Mouse (Mus musculus): ENCODE measurements around the gene Pet117. TPM values are rescaled to one million over a fixed set of nuclear protein-coding genes. Genes with fewer than 3 reads are reported as not detected.

The Pet117 gene
- total and polyA plus RNA-seq, 2 experiments from 2014 or later = 3.1 TPM; not detected in 1

- Histone ChIP-seq H3K4me3 (ENCODE audit: low read length) (no peak overlapping the region), H3K4me1 (ENCODE audit: insufficient read depth, low read length) (peaks cover under 1% of the 10 kb centered on the region; the same call in 1 of the 2 replicates), H3K4me2 (ENCODE audit: low read depth, low read length) (no peak overlapping the region), H3K36me3 (ENCODE audit: insufficient read depth, low read length) (peaks cover 26% of the 10 kb centered on the region; the same call in 1 of the 2 replicates), H3K27ac (no peak overlapping the region), H3K27me3 (ENCODE audit: insufficient read depth, low read length) (no peaks in the 10 kb centered on the region), H3K9ac (replicated peaks; ENCODE audit: low read length) (no peak overlapping the region), H3K9me3 (ENCODE audit: low read length) (no peaks in the 10 kb centered on the region)
- TF ChIP-seq CTCF (IDR thresholded peaks at IDR 0.05; ENCODE audit: low read depth) = no peak
- ATAC-seq = no peak
- WGBS = 94% methylated on average over 10 of the region's 10 CpGs
- DNase-seq (ENCODE audit: low spot score) = no peak
Observed at GRCm38 (mm10) chr2:144375063-144375703, 6.4 kb downstream of the Pet117 start.

- no peaks in the 10 kb centered on the region for H3K4me1 ChIP-seq (ENCODE audit: insufficient read depth, low read length)
- H3K36me3 ChIP-seq (ENCODE audit: insufficient read depth, low read length) = peaks cover 40% of the 10 kb centered on the region; the same call in 1 of the 2 replicates
- DNase-seq (ENCODE audit: low spot score) = no peak
- TF ChIP-seq CTCF (IDR thresholded peaks at IDR 0.05; ENCODE audit: low read depth) = no peak
- H3K27me3 ChIP-seq (ENCODE audit: insufficient read depth, low read length) = no peaks in the 10 kb centered on the region
- H3K9ac ChIP-seq (replicated peaks; ENCODE audit: low read length) = no peak overlapping the region
- no peak overlapping the region for H3K4me2 ChIP-seq (ENCODE audit: low read depth, low read length)
- 72% methylated on average over 3 of the region's 3 CpGs for WGBS
- no peaks in the 10 kb centered on the region for H3K9me3 ChIP-seq (ENCODE audit: low read length)
- no peak overlapping the region for H3K4me3 ChIP-seq (ENCODE audit: low read length)
- ATAC-seq = no peak
- H3K27ac ChIP-seq = no peak overlapping the region
Observed at GRCm38 (mm10) chr2:144381293-144381692, 12.5 kb downstream of the Pet117 start.

DNA sequence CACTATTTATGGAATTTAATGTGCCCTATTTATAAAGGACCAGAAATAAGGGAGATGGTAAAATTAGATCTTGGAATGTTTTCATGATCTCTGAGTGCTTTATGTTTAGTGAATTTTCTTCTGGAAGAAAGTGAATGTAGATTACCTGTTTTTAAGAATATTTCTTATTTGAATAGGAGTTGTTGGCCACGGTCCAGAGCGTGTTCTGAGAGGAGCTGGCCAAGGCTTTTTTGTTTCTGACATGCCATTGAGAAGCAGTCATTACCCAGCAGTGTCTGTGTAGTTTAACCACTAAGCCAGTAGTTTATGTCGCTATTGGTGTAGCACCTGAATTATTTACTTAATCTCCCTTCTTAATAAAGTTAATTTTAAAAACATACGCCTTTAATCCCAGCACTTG is 12.9 kb downstream of the Pet117 start:
- Histone ChIP-seq H3K4me2 (ENCODE audit: low read depth, low read length) (no peak overlapping the region), H3K9ac (replicated peaks; ENCODE audit: low read length) (no peak overlapping the region), H3K27ac (no peak overlapping the region), H3K4me3 (ENCODE audit: low read length) (no peak overlapping the region), H3K36me3 (ENCODE audit: insufficient read depth, low read length) (peaks cover 37% of the 10 kb centered on the region; the same call in 1 of the 2 replicates), H3K4me1 (ENCODE audit: insufficient read depth, low read length) (no peaks in the 10 kb centered on the region), H3K27me3 (ENCODE audit: insufficient read depth, low read length) (no peaks in the 10 kb centered on the region), H3K9me3 (ENCODE audit: low read length) (no peaks in the 10 kb centered on the region)
- ATAC-seq = no peak
- WGBS = 88% methylated on average over 4 of the region's 4 CpGs
- TF ChIP-seq CTCF (IDR thresholded peaks at IDR 0.05; ENCODE audit: low read depth) = no peak
- DNase-seq (ENCODE audit: low spot score) = no peak

DNA sequence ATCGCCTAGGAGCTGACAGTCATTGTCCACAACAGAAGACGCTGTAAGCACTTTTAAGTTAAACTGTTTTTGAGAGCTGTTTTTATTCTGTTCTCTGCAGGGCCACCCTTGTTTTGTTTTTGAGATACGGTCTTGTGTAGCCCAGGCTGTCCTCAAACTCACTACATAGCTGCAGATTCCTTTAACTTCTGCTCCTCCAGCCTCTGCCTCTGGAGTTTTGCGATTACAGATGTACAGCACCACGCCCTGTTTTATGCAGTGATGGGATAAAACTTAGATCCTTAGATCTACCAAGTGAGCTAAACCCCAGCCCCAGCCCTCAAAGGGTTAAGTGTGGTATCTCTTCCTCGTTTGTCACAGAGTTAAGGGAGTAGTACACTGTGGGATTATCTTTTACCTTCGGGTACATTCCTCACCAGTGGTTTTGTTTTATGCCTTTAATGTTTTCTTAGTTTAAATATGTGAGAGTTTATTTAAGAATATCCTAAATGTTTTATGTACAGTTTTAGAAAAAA is 13.9 kb downstream of the Pet117 start:
- H3K36me3 ChIP-seq (ENCODE audit: insufficient read depth, low read length) = peaks cover 34% of the 10 kb centered on the region; the same call in 1 of the 2 replicates
- TF ChIP-seq CTCF (IDR thresholded peaks at IDR 0.05; ENCODE audit: low read depth) = no peak

GRCm38 (mm10) chr2:144386296-144386695 is 17.5 kb downstream of the Pet117 start:
- H3K4me2 ChIP-seq (ENCODE audit: low read depth, low read length) = no peak overlapping the region
- no peak overlapping the region for H3K4me3 ChIP-seq (ENCODE audit: low read length)
- no peak for DNase-seq (ENCODE audit: low spot score)
- no peaks in the 10 kb centered on the region for H3K4me1 ChIP-seq (ENCODE audit: insufficient read depth, low read length)
- H3K27ac ChIP-seq = no peak overlapping the region
- H3K36me3 ChIP-seq (ENCODE audit: insufficient read depth, low read length) = peaks cover 46% of the 10 kb centered on the region
- no peaks in the 10 kb centered on the region for H3K27me3 ChIP-seq (ENCODE audit: insufficient read depth, low read length)
- TF ChIP-seq CTCF (IDR thresholded peaks at IDR 0.05; ENCODE audit: low read depth) = no peak
- H3K9me3 ChIP-seq (ENCODE audit: low read length) = no peaks in the 10 kb centered on the region
- no peak for ATAC-seq
- WGBS = 68% methylated on average over 2 of the region's 2 CpGs
- no peak overlapping the region for H3K9ac ChIP-seq (replicated peaks; ENCODE audit: low read length)

More for the DNA sequence above, 13.9 kb downstream of the Pet117 start:
- no peaks in the 10 kb centered on the region for H3K27me3 ChIP-seq (ENCODE audit: insufficient read depth, low read length)
- no peak overlapping the region for H3K27ac ChIP-seq
- 88% methylated on average over 7 of the region's 7 CpGs for WGBS
- ATAC-seq (no peak), DNase-seq (ENCODE audit: low spot score) (no peak)
- no peaks in the 10 kb centered on the region for H3K4me1 ChIP-seq (ENCODE audit: insufficient read depth, low read length)
- H3K9me3 ChIP-seq (ENCODE audit: low read length) = no peaks in the 10 kb centered on the region
- H3K4me2 ChIP-seq (ENCODE audit: low read depth, low read length) = no peak overlapping the region
- no peak overlapping the region for H3K4me3 ChIP-seq (ENCODE audit: low read length)
- H3K9ac ChIP-seq (replicated peaks; ENCODE audit: low read length) = no peak overlapping the region

DNA sequence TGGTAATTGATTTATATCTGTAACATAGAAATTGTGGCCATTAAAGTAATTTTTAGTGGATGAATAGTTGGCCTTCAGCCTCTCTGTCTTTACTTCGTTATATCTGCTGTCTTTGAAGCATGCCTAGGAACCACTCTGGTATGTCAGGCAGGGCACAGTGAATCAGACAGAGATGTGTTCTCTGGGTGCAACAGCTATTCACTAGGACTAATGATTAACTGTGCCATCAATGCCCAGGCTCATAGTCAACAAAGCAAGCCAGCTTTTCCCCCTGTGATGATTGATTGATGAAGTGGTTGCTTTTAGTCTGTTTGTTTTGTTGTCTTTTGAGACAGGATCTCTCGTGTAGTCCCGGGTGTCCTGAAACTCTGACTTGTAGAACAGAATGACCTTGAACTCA is 19.6 kb downstream of the Pet117 start:
- peaks cover 42% of the 10 kb centered on the region for H3K36me3 ChIP-seq (ENCODE audit: insufficient read depth, low read length)
- H3K9ac ChIP-seq (replicated peaks; ENCODE audit: low read length) = no peak overlapping the region
- no peak overlapping the region for H3K27ac ChIP-seq
- 55% methylated on average over 3 of the region's 3 CpGs for WGBS
- no peaks in the 10 kb centered on the region for H3K4me1 ChIP-seq (ENCODE audit: insufficient read depth, low read length)
- no peak overlapping the region for H3K4me2 ChIP-seq (ENCODE audit: low read depth, low read length)
- DNase-seq (ENCODE audit: low spot score) = no peak
- no peak for ATAC-seq
- no peak for TF ChIP-seq CTCF (IDR thresholded peaks at IDR 0.05; ENCODE audit: low read depth)
- H3K27me3 ChIP-seq (ENCODE audit: insufficient read depth, low read length) = no peaks in the 10 kb centered on the region
- H3K9me3 ChIP-seq (ENCODE audit: low read length) = no peaks in the 10 kb centered on the region
- H3K4me3 ChIP-seq (ENCODE audit: low read length) = no peak overlapping the region

DNA sequence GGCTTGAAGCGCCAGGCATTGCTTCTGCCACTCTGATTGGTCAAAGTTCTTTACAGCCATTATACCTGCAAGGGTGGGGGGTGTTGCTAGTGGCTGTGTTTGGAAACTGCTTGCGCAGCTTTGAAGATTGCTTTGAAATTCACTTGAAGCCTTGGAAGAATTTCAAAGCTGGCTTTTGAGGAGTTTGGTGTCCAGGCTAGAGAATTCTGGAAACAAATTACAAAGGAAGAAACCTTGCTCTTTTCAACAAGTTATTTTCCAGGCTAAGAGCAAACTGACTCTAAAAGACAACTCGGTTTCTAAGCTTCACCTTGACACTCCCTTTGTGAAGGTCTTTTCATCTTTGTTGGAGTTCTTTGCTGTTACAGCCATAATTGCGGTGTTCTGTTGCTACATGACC is 30.7 kb downstream of the Pet117 start:
- H3K27me3 ChIP-seq (ENCODE audit: insufficient read depth, low read length) = no peaks in the 10 kb centered on the region
- H3K4me2 ChIP-seq (ENCODE audit: low read depth, low read length) = no peak overlapping the region
- no peaks in the 10 kb centered on the region for H3K9me3 ChIP-seq (ENCODE audit: low read length)
- ATAC-seq = no peak
- WGBS = 93% methylated on average over 4 of the region's 4 CpGs
- H3K4me1 ChIP-seq (ENCODE audit: insufficient read depth, low read length) = no peaks in the 10 kb centered on the region
- no peak overlapping the region for H3K27ac ChIP-seq
- H3K4me3 ChIP-seq (ENCODE audit: low read length) = no peak overlapping the region
- no peak for TF ChIP-seq CTCF (IDR thresholded peaks at IDR 0.05; ENCODE audit: low read depth)
- H3K36me3 ChIP-seq (ENCODE audit: insufficient read depth, low read length) = peaks cover 58% of the 10 kb centered on the region
- no peak overlapping the region for H3K9ac ChIP-seq (replicated peaks; ENCODE audit: low read length)
- no peak for DNase-seq (ENCODE audit: low spot score)

Measured in hindbrain, postnatal 0 days (tissue).